Mouse (Mus musculus) thymus, postnatal 25 days (tissue): ENCODE measurements around the gene Gm29735.

Experiments
- DNase-seq: peaks from one replicate; pipeline ENCODE4 v3.0.0; 2022

Gene Gm29735

GRCm38 (mm10) chr7:142119632-142120031 is 37.3 kb downstream of the Gm29735 start:
- no peak for DNase-seq
